Mouse (Mus musculus) forebrain, postnatal 0 days (tissue): ENCODE measurements at regions not wholly inside any gene's neighbourhood (a gene's known extent, or its start where the extent isn't known, plus 50 kb on each side); places are given as distances from the start of the nearest gene placed in this dataset.

Experiments
- ATAC-seq: fragments of 200-750 bp; cut with Nextera tagmentation; 2 replicates; pipeline ENCODE4 v1.8.0; 2017; ENCODE audit warnings: mild to moderate bottlenecking, moderate library complexity
- DNase-seq: peaks from one replicate; pipeline ENCODE4 v3.0.0-alpha.2; 2015
- H3K27ac ChIP-seq: fragments of 300-500 bp; sonication (generic); 2 replicates; pipeline ENCODE4 v1.5.1; 2014; ENCODE audit warnings: low read depth, mild to moderate bottlenecking, antibody characterized with exemption, low read length, moderate library complexity, mixed read lengths
- H3K27me3 ChIP-seq: fragments of 300-500 bp; sonication (generic); 2 replicates; pipeline ENCODE4 v1.6.1; 2014; ENCODE audit warnings: mild to moderate bottlenecking, low read length, mixed read lengths; ENCODE audit not compliant: insufficient read depth
- H3K36me3 ChIP-seq: fragments of 300-500 bp; sonication (generic); 2 replicates; pipeline ENCODE4 v1.6.1; 2014; ENCODE audit warnings: mild to moderate bottlenecking, moderate library complexity; ENCODE audit not compliant: insufficient read depth
- H3K4me1 ChIP-seq: fragments of 300-500 bp; sonication (generic); 2 replicates; pipeline ENCODE4 v1.6.1; 2014; ENCODE audit warnings: antibody characterized with exemption; ENCODE audit not compliant: insufficient read depth
- H3K4me2 ChIP-seq: fragments of 300-500 bp; sonication (generic); 2 replicates; pipeline ENCODE4 v1.6.1; 2014; ENCODE audit warnings: low read depth, mild to moderate bottlenecking, moderate library complexity
- H3K4me3 ChIP-seq: fragments of 300-500 bp; sonication (generic); 2 replicates; pipeline ENCODE4 v1.5.1; 2014; ENCODE audit warnings: low read depth, low read length, mixed read lengths
- H3K9ac ChIP-seq: fragments of 300-500 bp; sonication (generic); 2 replicates; pipeline ENCODE4 v1.6.1; 2014; ENCODE audit warnings: mild to moderate bottlenecking
- H3K9me3 ChIP-seq: fragments of 300-500 bp; sonication (generic); 2 replicates; pipeline ENCODE4 v1.6.1; 2016; ENCODE audit warnings: low read length
- CTCF ChIP-seq: sonication (generic); IDR thresholded peaks from 2 replicates; pipeline ENCODE4 v1.5.1; 2016; ENCODE audit warnings: antibody characterized with exemption, control low read depth, low read depth
- WGBS: fragments of 180-500 bp; shearing (Covaris S2); extraction: QIAGEN DNeasy Blood & Tissue Kit; methylation state at CpG from one replicate; pipeline ENCODE4 v1.1.7; 2014; 5-methylcytosine and 5-hydroxymethylcytosine counted together

- Histone ChIP-seq H3K27ac (no peak overlapping the region), H3K4me2 (no peak overlapping the region), H3K9me3 (no peaks in the 10 kb centered on the region), H3K4me3 (no peak overlapping the region), H3K36me3 (no peaks in the 10 kb centered on the region), H3K27me3 (no peaks in the 10 kb centered on the region), H3K4me1 (no peaks in the 10 kb centered on the region), H3K9ac (no peak overlapping the region)
- no peak for TF ChIP-seq CTCF
- 76% methylated on average over 6 of the region's 6 CpGs for WGBS
- DNase-seq (no peak), ATAC-seq (no peak)
These were observed 175.5 kb upstream of the 4931429L15Rik start for GRCm38 (mm10) chr9:46495276-46495675.

GRCm38 (mm10) chr9:46482859-46483443 is 163.2 kb upstream of the 4931429L15Rik start:
- Histone ChIP-seq H3K4me1 (peaks cover 13% of the 10 kb centered on the region), H3K9me3 (no peaks in the 10 kb centered on the region), H3K36me3 (no peaks in the 10 kb centered on the region), H3K27me3 (no peaks in the 10 kb centered on the region), H3K4me2 (no peak overlapping the region), H3K27ac (no peak overlapping the region), H3K9ac (0 out of 2 replicates have a peak overlapping the region, but pooled peaks have one; percentile 1), H3K4me3 (no peak overlapping the region)
- WGBS, result 20% methylated on average over 5 of the region's 5 CpGs
- TF ChIP-seq CTCF, result peak; percentile 54
- peak; percentile 55 for DNase-seq
- ATAC-seq, result peak; percentile 40; the same call in 1 of the 2 replicates

GRCm38 (mm10) chr9:46482034-46482858 is 162.5 kb upstream of the 4931429L15Rik start:
- Histone ChIP-seq H3K9me3 (no peaks in the 10 kb centered on the region), H3K4me2 (no peak overlapping the region), H3K27ac (no peak overlapping the region), H3K4me3 (no peak overlapping the region), H3K4me1 (peaks cover 13% of the 10 kb centered on the region), H3K9ac (0 out of 2 replicates have a peak overlapping the region, but pooled peaks have one; percentile 1), H3K36me3 (no peaks in the 10 kb centered on the region), H3K27me3 (no peaks in the 10 kb centered on the region)
- DNase-seq (no peak), ATAC-seq (0 out of 2 replicates have a peak, but pooled peaks have one; percentile 20)
- 42% methylated on average over 12 of the region's 12 CpGs for WGBS
- no peak for TF ChIP-seq CTCF

GRCm38 (mm10) chr9:46481491-46481890 is 161.7 kb upstream of the 4931429L15Rik start:
- Histone ChIP-seq H3K27me3 (no peaks in the 10 kb centered on the region), H3K4me3 (no peak overlapping the region), H3K4me1 (peaks cover 13% of the 10 kb centered on the region), H3K9me3 (no peaks in the 10 kb centered on the region), H3K4me2 (no peak overlapping the region), H3K36me3 (no peaks in the 10 kb centered on the region), H3K9ac (no peak overlapping the region), H3K27ac (no peak overlapping the region)
- TF ChIP-seq CTCF, result no peak
- no peak for ATAC-seq
- 66% methylated on average over 7 of the region's 7 CpGs for WGBS
- no peak for DNase-seq

- ATAC-seq (no peak; the same call in 1 of the 2 replicates), DNase-seq (no peak)
- no peak for TF ChIP-seq CTCF
- 22% methylated on average over 13 of the region's 13 CpGs for WGBS
- Histone ChIP-seq H3K9ac (no peak overlapping the region), H3K27ac (no peak overlapping the region), H3K4me3 (no peak overlapping the region), H3K27me3 (no peaks in the 10 kb centered on the region), H3K9me3 (no peaks in the 10 kb centered on the region), H3K4me1 (peaks cover 13% of the 10 kb centered on the region), H3K36me3 (no peaks in the 10 kb centered on the region), H3K4me2 (no peak overlapping the region)
These were observed 160.4 kb upstream of the 4931429L15Rik start for GRCm38 (mm10) chr9:46480080-46480690.

GRCm38 (mm10) chr9:46478611-46479010 is 158.8 kb upstream of the 4931429L15Rik start:
- Histone ChIP-seq H3K4me2 (no peak overlapping the region), H3K9ac (no peak overlapping the region), H3K36me3 (no peaks in the 10 kb centered on the region), H3K4me3 (no peak overlapping the region), H3K27ac (no peak overlapping the region), H3K4me1 (peaks cover 13% of the 10 kb centered on the region), H3K27me3 (no peaks in the 10 kb centered on the region), H3K9me3 (no peaks in the 10 kb centered on the region)
- 86% methylated on average over 2 of the region's 2 CpGs for WGBS
- ATAC-seq (no peak), DNase-seq (no peak)
- no peak for TF ChIP-seq CTCF

- no peak for TF ChIP-seq CTCF
- no peak for DNase-seq
- H3K36me3 ChIP-seq, result no peaks in the 10 kb centered on the region
- H3K4me2 ChIP-seq, result no peak overlapping the region
- no peak overlapping the region for H3K9ac ChIP-seq
- H3K27me3 ChIP-seq, result no peaks in the 10 kb centered on the region
- no peak overlapping the region for H3K4me3 ChIP-seq
- 40% methylated on average over 5 of the region's 5 CpGs for WGBS
- H3K9me3 ChIP-seq, result no peaks in the 10 kb centered on the region
- ATAC-seq, result no peak
- peaks cover 6% of the 10 kb centered on the region for H3K4me1 ChIP-seq
- H3K27ac ChIP-seq, result no peak overlapping the region
These were observed 156.7 kb upstream of the 4931429L15Rik start for GRCm38 (mm10) chr9:46476516-46476915.
